Mouse (Mus musculus): ENCODE results near the gene Malsu1.

Gene Malsu1

DNA sequence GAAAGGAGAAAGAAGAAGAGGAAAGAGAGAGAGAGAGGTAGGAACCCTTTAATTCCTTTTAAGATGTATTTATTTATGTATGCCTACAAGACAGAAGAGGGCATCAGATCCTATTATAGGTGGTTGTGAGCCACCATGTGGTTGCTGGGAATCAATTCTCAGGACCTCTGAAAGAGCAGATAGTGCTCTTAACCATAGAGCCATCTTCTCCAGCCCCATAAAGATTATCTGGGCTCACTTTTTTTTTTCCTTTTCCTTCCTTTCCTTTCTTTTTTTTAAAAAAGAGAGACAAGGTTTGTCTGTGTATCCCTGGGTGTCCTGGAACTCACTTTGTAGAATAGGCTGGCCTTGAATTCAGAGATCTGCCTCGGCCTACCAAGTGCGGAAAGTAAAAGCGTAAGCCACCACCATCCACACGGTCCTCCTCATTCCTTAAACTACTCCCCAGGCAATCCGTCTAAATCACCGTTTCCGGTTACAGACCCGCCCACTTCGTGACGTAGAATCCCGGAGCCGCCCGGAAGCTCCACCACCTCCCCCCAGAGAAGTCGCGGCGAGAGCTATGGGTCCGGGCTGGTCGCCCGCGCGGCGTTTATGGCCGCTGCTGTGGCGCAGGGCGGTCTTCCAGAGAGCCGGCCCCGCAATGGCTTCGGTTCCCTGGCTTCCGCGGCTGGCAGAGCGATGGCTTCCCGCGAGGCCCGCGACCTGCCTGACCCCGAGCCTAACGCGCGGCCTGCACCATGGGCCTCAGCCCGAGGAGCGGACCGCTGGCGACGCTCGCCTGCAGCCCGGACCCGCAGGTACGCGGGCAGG lies at the start of gene Malsu1:
Gene Malsu1, plus strand, starts transcription at position 492 of the 813 bp plus-strand sequence.
- DNase-seq (ENCODE audit: low spot score in 2 of 2) = peak; percentile 89 to 95

DNA sequence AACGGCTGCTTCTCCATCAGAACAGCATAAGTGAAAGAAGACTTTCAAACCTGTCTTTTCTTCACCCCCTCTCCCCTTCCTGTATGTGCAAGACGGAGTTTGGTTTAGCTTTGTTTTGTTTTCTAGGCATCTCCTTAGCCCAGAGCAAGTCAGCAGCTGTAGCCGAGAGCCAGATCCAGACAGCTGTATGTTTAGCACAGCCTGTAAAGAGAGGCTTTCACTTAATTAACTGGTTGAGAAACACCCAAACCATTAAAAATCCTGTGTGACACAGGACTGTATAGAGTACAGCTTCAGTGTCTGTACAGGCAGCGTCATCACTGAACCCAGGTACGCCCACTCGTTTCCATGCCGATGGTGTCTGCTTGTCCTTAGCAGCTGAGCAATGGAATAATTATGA lies 48.3 kb upstream of the Malsu1 start:
- DNase-seq (ENCODE audit: low spot score in 2 of 2) = no peak

DNA sequence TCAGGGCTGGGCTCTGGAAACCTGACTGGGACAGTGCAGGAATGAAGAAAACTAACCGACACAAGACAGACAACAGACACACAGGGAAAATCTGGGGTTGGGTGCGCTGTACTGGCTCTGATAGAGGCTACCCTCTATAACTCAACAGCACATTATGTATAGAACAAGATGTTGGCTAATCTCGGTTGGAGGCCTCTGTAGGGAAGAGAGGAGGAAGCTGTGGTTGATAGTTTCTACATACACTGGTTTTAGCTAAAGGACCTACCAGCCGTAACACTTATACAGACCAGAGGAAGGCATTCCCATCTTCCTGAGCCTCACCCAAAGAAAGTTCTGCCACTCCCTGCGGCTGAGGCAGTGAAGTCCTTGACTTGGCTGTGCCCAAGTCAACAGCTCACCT lies 47.1 kb upstream of the Malsu1 start:
- DNase-seq (ENCODE audit: low spot score in 2 of 2) = no peak

DNA sequence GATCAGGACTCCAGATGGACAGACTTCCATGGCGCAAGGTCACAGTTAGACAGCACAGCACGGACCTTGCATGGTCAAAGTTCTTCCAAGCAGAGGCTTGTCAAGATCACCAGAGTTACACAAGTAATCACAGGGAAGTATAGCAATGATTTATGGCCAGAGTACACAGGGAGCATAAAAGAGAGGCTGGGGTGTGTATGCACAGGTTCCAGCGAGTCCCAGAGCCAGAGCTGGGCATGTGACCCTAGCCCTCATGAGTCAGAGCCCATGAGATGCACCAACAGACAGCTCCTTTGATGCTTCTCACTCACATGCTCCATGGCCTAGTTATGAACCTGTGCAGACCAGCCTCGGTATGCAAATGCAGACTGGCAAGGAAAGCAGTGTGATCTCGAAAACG lies 45.6 kb upstream of the Malsu1 start:
- DNase-seq (ENCODE audit: low spot score in 2 of 2) = no peak

DNA sequence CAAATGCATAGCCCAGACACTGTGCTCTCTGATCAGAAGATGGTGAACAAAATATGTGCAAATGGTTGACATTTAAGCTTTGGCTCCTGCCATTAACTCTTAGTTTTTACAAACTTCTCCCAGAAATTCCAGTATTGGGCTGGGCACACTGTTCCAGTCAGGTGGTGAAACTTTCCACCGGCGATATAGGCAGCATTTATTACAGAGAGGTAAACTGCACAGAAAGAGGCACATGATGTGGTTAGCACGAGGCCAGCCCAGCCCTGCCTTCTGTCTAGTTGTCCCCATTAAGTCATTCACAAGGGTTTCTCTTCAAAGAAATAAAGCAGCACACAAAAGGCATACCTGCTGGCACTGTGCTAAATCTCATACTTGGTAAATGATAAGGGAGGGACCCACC lies 44.9 kb upstream of the Malsu1 start:
- DNase-seq (ENCODE audit: low spot score in 2 of 2) = no peak

DNA sequence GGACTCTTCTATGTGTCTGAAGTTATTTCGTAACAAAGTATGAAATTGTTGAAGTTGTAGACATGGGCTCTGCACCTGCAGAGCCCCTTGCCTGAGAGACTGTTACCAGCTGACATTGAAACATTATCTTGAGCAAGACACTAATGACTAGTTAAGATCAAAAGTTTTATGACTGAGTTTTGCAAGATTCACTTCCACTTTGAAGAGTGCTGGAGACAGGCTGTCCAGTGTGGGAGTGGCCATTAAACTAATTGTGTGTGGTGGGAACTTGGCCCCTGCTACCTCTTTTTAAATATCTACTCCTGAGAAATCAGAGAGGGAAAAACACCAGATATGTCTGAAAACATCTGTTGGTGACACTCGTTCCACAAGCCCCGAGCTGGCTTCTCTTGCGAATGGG lies 42.4 kb upstream of the Malsu1 start:
- DNase-seq (ENCODE audit: low spot score in 2 of 2) = no peak

DNA sequence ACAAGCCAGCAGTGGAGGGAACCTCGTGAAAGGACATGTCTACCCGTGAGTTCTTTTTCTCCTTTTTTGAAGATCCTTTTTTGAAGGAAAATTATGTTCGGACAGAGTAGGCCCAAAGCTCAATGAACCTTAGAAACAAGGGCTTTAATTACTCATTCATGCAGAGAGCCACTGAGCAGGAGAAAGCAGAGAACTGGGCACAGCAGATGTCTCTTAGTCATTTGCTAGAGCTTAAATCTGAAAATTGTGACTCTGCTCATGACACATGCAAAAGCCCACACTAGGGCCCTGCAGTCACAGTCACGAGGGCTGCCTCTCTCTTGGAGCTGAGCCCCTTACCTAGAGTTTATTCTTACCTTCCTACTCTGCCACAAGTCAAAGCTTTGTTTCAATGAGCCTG lies 40.8 kb upstream of the Malsu1 start:
- no peak for DNase-seq (ENCODE audit: low spot score in 2 of 2)

DNA sequence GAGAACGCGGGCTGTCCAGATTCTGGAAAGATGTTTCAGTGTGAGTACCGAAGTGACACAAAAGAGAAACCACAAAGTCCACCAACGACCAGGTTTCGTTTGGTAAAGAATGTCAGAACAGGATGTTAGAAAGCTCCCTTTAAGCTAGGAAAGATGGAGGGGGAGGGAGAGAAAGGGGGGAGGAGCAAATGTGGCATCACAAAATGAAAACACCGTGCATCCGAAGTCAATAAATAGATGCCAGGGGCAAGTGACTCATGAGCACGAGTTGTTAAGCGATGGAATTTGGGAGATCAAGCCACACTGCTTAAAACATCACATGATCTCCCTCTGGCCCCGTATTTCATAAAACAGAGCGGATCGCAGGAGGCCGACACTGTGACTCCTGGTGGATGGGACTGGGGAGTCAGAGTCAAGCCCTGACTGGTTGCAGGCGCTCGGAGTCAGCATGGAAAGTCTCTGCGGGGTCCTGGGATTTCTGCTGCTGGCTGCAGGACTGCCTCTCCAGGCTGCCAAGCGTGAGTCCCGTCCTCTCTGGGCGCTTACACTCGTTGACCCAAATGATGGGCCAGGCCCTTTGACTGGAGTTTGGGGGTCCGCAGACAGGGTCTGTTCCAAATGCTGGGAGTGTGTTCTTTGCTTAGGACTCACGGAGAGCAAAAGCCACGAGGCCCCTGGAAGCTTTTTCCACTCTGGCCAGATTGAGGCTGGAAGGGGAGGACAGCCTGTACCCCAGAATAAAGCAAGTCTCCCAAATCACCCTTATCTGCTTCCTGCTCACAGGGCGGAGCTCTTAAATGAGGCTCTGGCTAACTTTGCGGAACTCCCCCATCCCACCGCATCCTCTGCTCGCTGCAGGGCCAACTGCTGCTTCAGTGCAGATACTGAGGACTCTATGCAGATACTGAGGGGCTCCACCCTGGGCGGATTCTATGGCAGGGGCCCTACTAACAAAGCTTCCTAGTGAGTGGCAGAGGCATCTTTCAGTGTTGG lies 37.0 kb upstream of the Malsu1 start, which contains the start of gene Gpnmb:
Gene Gpnmb, plus strand, starts transcription at position 272 of the 993 bp plus-strand sequence.
- DNase-seq (ENCODE audit: low spot score in 2 of 2) = no peak

DNA sequence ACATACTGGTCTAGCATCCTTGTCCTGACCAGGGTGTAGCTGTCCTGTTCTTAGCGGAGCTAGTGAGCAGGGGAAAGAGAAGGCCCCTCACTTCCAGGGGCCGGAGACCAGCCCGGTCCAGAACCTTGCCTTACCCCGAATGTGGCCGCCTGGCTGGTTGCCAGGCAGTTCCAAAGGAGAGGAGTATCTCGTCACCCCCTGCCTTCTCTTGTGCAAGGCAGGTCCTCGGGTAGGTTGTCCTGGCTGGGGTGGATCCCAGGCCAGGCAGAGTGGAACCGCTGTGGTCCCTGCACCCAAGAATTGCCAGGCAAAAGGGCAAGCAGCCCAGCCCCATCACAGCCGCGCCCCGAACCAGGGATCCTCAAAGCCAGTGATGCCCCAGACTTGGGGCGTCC lies 36.3 kb upstream of the Malsu1 start:
- no peak for DNase-seq (ENCODE audit: low spot score in 2 of 2)

DNA sequence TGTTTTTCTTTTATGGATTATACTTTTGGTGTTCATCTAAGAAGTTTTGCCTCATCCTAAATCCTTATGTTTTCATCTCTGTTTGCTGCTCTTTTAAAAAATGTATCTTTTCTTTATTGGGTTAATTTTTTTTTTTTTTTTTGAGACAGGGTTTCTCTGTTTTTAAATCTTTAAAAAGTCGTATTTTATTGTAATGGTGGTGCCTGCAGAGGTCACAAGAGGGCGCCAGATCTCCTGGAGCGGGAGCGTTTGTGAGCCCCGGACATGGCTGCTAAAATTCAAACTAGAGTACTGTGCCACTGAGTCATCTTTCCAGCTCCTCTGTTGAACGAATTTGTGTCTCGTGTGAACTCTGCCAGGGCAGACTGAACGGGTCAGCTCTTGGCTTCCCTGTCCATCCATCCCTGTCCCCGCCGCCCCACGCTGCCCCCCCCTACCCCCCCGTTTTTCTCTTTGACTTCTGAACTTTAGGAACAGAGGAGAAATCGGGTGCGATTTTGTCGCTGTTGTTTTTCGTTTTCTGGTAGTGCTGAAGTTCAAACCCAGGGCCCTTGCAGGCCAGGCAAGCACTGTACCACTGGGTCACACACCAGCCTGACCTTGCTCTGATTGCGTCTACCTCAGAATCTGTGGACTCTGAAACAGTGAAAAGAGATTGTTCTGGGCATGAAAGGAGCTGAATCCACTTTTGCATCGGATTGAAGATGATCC lies 34.0 kb upstream of the Malsu1 start:
- peak; percentile 25 to 81 for DNase-seq (ENCODE audit: low spot score in 2 of 2)

DNA sequence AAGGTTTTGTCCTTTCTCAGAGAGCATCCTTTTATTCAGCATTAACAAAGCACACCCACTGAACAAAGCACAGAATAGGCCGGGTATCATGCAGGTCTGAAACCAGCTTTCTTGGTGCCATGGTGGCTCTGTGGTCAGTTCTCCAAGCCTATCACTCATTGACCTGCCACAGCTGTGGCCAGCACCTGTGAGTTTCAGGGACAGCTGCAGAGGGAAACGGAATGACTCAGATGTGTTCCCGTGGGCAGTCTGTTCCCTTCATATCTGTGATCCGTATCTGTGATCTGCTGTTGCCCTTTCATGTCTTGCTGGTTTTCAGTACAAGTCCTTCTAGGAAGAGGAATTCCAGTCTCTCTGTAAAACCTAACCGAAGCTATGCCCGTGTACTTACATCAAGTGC lies 27.1 kb upstream of the Malsu1 start:
- DNase-seq (ENCODE audit: low spot score in 2 of 2) = no peak

DNA sequence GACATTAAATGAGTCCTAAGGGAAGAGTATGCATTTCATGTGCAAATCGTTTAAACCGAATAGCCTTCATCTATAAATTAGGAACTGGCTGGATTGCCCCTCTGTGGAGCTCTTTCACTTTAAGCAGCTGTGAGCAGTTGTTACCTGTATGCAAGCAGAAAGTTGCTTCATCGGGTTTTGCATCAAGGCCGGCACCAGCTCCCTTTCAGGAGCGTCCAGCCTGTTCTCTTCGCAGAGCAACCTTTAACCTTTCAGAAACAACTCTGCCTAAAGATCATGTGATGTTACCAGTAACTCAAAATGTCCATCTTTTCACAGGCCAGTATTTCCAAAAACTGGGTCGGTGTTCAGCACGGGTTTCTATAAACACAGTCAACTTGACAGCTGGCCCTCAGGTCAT lies 26.6 kb upstream of the Malsu1 start:
- no peak for DNase-seq (ENCODE audit: low spot score in 2 of 2)

DNA sequence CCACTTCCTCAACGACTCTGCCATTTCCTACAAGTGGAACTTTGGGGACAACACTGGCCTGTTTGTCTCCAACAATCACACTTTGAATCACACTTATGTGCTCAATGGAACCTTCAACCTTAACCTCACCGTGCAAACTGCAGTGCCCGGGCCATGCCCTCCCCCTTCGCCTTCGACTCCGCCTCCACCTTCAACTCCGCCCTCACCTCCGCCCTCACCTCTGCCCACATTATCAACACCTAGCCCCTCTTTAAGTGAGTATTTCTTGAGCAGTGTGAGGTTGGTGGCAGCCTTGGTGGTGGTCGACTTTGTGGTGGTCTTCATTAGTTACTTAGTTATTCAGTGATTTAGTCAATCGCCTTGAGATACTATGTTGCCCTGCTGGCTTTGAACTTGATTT lies 25.7 kb upstream of the Malsu1 start:
- DNase-seq (ENCODE audit: low spot score in 2 of 2) = no peak

DNA sequence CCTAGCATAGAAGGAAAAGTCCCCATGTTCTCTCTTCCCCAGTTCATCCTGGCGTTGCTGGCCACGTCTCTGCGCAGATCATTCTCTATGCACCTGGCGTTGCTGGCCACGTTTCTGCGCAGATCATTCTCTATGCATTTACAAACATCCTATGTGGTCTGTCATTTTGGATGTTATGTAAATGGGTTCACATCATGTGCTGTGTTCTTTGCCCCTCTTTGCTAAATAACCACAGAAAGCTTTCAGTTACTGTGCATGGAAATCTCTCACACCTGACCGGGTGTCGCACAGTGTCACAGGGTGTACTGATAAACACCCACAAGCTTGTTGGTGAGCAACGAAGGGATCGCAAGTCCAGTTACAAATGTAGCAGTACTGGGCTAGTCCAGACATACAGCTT lies 25.2 kb upstream of the Malsu1 start:
- no peak for DNase-seq (ENCODE audit: low spot score in 2 of 2)

DNA sequence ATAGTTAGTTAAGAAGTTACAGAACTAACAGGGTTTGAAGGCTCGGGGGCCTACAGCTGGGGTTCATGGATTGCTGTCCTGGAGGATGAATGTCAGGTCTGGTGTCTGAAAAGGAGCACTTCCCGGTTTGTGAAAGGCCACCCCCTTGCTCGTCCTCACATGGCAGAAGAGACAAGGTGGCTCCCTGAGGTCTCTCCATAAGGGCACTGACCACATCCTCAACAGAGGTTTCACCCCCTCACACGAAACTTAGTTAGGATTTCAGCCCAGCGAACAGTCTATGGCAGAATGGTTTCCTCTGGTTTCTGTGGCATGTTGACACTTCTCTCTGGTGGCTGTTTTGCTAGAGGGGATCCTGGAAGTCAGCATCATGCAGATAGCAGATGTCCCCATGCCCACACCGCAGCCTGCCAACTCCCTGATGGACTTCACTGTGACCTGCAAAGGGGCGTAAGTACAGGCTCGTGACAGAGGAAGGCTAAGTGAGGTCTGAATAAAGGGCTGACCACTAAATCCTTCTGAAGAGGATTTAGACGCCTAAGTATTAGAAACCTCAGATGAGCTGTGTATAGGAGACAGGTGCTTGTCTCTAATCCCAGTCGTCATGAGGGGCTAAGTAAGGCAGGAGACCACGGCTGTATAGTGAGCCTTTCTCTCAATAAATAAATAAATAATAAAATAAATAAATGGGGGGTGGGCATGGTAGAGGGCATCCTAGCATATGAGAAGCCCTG lies 22.8 kb upstream of the Malsu1 start:
- no peak for DNase-seq (ENCODE audit: low spot score in 2 of 2)

DNA sequence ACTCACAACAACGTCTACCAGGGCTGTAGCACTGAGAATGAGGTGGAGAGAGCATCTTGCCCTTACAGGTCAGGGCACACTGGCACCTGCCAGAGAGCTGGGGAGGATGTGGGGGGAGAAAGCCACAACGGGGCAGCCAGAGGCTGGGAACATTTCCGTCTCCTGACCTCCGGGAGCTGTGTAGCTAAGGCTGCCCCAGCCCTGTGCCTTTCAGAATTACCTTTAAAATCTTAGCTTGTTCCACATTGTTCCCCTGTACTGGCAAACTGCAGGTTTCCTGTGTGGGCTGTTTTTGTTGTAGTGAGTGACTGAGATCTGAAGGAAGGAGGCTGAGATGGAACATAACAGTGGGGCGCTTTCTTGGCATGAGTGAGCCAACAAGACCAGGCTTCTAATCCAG lies 21.4 kb upstream of the Malsu1 start:
- DNase-seq (ENCODE audit: low spot score in 2 of 2) = no peak

DNA sequence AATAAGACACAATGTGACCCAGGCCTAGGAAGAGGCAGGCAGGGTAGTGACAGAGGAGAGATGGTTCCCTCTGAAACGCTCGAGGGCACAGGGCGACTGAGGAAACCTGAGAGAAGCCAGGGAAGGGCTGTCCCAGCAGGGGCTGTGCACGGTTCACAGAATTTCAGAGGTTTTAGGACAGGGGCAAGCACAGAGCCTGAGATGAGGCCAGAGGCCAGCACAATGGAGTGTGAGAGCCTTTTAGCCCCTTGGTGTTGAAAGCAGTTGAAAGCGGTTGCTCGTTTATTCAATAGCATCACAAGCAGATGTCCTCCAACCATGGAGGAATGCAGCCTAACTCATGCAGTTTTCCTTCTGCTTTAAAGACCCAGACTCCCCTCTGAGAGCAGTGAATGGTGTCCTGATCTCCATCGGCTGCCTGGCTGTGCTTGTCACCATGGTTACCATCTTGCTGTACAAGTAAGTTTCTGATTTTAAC lies 18.3 kb upstream of the Malsu1 start:
- no peak for DNase-seq (ENCODE audit: low spot score in 2 of 2)

DNA sequence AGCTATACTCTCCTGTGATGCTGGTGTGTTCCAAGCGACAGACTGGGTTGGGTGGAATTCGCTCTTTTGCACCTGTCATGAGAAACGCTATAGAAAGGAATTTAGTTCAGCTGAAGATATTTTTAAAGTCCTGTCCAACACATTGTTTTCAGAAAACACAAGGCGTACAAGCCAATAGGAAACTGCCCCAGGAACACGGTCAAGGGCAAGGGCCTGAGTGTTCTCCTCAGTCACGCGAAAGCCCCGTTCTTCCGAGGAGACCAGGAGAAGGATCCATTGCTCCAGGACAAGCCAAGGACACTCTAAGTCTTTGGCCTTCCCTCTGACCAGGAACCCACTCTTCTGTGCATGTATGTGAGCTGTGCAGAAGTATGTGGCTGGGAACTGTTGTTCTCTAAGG lies 17.6 kb upstream of the Malsu1 start:
- no peak for DNase-seq (ENCODE audit: low spot score in 2 of 2)

DNA sequence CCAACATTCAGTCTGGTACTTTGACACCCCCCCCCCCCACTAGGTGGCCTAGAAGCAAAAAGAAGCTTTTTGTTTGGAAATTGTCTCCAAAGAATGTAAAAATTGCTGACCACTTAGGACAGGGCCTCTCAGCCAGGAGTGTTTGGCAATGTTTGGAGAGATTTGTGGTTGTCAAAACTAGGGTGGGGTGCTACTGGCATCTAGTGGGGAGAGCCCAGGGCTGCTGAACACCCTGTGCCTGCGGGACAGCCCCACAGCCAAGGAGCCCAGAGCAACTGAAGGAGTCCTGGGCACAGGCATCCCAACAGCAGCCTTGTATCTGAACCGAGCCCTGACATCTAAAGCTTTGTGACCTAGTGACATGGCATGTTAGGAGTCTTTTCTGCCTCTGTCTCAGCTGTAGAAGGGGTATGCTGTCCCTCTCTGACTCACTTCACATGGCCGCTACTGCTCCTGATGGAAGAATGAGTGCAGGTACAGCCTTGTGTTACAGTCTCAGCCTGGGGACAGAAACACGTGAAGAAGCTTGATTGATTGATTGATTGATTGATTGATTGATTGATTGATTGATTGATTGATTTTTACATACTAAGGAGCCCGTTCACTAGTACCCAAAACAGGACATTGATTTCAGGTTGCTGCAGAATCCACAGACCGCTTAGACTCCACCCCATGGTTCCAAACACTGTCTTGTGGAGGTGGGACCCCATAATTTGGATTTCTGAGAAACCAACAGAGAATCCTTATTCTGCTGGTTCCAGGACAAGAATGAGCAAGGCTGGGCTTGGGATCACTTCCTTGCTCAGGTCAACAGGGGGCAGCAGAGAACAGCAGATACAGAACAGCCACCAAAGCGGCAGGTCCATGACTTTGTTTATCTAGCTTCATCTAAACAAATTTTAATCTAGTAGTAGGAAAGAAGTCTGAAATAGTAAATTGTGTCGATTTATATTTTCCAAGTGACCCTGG lies 16.3 kb upstream of the Malsu1 start:
- DNase-seq (ENCODE audit: low spot score in 2 of 2) = peak; percentile 39 to 72

DNA sequence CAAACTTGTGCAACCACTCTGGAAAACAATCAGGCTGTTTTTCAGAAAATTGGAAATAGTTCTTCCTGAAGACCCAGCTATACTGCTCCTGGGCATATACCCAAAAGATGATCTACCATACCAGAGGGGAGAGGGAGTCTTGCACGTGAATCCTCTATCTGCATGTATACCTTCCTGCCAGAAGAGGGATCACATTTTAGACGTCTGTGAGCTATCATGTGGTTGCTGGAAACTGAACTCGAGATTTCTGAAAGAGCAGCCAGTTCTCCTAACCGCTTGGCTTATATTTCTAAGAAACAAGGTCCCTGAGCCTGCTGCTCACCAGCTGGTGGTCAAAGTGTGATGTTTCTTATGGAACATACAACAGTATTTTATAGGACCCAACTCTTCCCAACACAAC lies 5.2 kb upstream of the Malsu1 start:
- DNase-seq (ENCODE audit: low spot score in 2 of 2) = no peak
